Mouse (Mus musculus): ENCODE results near the gene Plin5. TPM values are rescaled to one million over a fixed set of nuclear protein-coding genes. Genes with fewer than 3 reads are reported as not detected.
"Not testable (repeated sequence)": the region's sequence is repeated elsewhere in the genome, so short reads cannot be mapped to it uniquely, and the experiment has no call there.

Gene Plin5
- total RNA-seq, 2 experiments from 2014 or later = 1.2 to 1.9 TPM

DNA sequence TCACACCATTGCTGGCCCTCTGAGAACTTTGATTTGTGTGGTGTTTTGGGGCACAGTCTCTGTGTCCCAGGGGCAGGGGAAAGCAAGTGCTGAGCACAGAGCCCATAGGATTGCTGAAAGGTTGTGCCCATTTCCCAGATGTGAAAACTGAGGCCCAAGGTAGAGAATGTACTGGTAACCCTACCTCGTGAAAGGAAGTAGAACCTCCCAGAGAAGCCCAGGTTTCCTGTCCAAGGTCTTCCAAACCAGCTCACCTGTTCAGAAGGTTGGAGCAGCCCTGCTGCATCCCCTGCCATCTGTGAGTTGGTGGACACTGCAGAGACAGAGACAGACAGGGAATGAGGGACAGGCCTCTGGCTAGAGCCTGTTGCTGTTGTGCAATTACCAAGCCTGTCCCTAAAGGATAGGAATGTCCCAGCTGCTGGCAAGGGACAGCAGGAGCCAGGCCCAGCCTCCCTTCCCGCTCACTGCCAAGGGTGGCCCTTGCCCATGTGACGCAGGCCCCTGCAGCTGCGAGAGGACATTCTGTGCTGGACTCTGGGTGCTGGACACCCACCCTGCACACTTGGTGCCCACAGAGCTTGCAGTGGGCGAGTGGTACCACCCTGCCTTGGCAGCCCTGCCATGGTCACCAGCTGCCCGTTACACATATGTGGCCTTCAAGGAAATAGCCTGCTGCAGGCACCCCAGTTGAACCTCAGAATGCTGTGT is 8.9 kb downstream of the Plin5 start:
- DNase-seq = no peak
- intact Hi-C loops (cut with DNase I) = no loop called here

DNA sequence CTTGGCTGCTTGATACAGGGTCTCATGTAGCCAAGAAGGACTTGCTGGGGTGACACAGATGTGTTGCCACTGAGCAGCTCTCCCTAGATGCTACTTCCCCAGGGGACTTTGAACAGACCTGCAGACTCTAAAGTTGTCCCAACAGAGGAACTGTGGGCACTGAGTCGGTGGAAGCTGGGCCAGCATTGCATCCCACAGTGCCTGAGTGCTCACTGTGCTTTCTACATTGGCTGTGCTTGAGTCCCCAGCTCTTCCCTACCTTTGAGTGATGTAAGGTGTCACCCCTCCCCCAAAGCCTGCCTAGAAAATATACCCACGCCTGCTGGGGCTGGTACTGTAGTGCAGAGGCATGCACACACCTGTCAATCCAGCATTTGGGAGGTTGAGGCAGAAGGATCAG is 9.7 kb downstream of the Plin5 start:
- intact Hi-C loops (cut with DNase I) = no loop called here
- DNase-seq = no peak

DNA sequence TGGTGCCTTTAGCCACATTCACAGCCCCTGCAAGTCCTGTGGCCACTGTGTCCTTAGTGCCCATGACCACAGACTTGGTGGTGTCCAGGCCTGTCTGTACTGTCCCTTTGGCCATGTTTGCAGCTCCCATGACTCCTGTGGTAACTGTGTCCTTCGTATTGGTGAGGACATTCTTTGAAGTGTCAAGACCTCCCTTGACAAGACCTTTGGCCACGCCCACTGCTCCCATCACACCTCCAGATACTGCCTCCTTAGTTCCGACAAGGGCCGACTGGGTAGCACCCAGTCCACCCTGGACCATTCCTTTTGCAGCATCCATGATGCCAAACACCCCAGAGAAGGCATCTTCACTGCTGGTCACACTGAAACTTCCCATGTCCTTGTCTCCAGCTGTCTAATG is 10.4 kb downstream of the Plin5 start:
- no peak for DNase-seq
- intact Hi-C loops (cut with DNase I) = no loop called here

DNA sequence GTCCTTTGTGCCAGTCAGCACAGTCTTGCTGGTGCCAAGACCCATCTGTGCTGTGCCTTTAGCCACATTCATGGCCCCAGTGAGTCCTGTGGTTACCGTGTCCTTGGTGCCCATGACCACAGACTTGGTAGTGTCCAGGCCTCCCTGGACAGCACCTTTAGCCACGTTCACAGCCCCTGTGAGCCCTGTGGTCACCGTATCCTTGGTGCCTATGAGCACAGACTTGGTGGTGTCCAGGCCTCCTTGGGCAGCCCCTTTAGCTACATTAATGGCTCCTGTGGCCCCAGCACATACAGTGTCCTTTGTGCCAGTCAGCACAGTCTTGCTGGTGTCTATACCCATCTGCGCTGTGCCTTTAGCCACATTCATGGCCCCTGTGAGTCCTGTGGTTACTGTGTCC is 11.0 kb downstream of the Plin5 start:
- DNase-seq; intact Hi-C loops (cut with DNase I): not testable (repeated sequence)

DNA sequence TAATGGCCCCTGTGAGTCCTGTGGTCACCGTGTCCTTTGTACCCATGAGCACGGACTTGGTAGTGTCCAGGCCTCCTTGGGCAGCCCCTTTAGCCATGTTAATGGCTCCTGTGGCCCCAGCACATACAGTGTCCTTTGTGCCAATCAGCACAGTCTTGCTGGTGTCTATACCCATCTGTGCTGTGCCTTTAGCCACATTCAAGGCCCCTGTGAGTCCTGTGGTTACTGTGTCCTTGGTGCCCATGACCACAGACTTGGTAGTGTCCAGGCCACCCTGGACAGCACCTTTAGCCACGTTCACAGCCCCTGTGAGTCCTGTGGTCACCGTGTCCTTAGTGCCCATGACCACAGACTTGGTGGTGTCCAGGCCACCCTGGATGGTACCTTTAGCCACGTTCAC is 12.6 kb downstream of the Plin5 start:
- DNase-seq; intact Hi-C loops (cut with DNase I): not testable (repeated sequence)

DNA sequence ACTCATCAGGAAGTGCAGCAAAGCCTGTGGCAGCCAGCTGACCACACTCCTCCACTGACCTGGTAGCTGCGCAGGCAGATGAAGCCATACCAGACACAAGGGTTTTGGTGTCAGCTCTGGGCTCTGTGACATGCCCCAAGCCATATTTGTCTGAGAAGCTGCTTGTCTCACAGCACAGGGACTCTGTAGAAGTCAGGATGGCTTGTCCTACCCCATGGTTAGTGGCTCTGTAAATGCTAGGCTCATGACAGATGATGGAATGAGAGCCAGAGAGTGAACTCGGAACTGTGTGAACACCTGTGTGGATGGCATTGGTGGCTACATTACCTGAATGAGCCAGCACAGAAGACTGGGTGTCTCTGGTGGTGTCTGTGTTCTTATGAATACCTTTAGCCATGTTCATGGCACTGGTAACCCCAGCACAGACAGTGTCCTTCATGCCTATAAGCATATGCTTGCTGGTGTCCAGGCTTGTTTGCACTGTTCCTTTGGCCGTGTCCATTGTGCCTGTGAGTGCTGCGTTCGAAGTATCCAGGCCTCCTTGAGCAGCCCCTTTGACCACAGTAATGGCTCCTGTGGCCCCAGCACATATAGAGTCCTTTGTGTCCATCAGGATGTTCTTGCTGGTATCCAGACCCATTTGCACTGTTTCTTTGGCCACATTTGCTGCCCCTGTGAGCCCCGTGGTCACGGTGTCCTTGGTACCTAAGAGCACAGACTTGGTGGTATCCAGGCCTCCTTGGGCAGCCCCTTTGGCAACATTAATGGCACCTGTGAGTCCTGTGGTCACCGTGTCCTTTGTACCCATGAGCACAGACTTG is 13.7 kb downstream of the Plin5 start:
- no peak for DNase-seq
- intact Hi-C loops (cut with DNase I) = no loop called here

DNA sequence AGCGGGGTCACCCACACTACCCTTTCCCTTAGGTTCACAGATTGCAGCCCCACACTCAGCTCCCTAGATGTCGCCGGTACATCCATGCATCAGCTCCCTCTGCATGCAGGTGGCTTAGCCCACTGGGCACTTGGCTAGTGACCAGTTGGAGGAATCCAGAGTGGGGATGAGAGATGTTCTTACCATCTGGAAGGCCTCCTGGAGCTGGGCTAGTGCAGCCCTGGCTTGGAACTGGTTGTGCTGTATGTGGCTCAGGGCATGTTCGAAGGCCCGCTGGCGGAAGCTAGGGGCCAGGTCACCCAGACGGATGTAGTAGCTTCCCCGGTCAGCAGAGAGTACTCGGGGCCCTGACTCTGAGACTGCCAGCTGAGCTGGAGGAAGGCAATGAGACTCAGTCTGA is 14.5 kb downstream of the Plin5 start:
- DNase-seq = no peak
- intact Hi-C loops (cut with DNase I) = no loop called here

DNA sequence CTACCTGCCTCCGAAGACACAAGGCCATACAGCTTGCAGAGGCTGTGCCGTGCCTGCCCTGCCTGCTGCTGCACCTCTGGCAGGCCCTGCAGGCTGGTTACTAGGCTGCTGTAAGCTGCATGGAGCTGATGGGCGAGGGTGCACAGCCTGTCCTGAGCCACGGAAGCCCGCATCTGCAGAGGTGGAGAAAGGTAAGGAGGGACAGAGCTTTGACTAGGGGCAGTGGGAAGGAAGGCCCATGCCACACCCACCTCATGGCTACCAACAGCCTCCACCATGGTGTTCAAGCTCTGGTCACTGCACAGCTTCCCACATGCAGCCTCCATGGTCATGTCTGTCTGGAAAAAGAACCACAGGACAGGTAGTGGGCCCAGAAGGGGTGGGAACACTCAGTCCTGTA is 15.2 kb downstream of the Plin5 start:
- DNase-seq = no peak
- intact Hi-C loops (cut with DNase I) = no loop called here

DNA sequence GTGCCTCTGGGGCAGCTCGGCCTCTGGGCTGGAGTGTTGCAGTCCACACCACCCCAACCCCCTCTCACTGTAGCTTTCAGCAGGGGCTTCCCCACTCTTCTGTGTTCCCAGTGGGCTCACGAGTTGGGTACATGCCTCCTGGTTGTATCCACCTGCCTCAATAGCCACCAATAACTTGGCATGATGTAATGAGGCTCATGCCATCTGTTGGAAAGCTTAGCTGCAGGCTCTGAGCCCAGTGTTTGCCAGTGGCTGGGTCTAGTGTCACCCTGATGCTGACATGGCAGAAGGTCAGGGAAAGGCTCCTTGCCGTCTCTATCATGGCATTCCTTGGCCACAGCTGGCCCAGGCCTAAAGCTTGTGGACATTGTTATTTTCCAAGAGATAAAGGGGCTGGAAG is 16.6 kb downstream of the Plin5 start:
- intact Hi-C loops (cut with DNase I) = no loop called here
- DNase-seq = no peak

DNA sequence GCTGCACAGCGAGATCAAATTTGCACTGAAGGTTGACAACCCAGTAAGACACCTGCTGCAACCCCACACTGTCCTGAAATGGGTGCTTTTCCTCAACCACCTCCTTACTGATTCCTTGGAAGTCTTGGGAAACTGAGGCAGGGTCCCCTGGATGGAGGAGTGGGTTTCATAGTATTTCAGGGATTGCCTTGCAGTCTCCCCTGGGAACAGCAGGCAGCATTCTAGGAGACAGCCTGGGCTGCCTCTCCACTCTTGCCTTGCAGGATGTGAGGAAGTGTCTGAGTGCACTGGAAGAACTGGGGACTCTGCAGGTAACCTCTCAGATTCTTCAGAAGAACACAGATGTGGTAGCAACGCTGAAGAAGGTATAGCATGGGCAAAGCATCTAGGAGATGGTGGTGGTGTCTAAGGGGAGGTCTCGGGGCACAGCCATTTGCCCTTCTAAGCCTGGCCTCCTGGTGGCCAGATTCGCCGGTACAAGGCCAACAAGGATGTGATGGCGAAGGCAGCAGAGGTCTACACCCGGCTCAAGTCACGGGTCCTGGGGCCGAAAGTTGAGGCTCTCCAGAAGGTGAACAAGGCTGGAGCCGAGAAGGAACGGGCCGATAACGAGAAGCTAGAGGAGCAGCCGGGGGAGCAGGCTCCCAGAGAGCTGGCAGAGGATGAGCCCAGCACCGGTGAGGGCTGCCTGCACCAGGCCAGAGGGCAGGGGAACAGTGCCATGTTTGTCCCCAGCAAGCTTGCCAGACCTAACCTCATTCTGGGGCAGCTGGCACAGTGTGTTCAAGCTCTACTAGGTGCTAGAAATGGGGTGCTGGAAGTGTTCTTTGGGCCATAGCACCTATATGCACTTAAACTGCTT is 18.5 kb downstream of the Plin5 start:
- intact Hi-C loops (cut with DNase I) = no loop called here
- DNase-seq = no peak

DNA sequence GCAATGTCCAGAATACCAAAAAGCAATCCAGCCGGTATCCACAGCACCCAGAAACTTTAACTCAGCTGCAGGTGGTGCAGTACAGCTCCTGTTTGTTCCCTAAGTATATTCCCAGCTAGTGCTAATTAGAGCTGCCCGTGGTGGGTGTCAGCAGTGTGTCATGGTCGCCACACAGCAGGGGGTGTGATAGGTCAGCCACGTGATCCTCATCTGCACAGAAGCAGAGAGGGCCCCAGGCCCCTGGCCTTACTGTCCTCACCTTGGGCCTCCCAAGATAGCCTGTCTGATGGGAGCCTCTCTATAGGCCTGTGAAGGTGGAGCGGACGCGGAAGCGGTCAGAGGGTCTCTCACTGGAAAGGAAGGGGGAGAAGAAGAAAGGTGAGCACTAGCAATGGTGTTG is 19.2 kb downstream of the Plin5 start:
- intact Hi-C loops (cut with DNase I) = no loop called here
- DNase-seq = no peak

DNA sequence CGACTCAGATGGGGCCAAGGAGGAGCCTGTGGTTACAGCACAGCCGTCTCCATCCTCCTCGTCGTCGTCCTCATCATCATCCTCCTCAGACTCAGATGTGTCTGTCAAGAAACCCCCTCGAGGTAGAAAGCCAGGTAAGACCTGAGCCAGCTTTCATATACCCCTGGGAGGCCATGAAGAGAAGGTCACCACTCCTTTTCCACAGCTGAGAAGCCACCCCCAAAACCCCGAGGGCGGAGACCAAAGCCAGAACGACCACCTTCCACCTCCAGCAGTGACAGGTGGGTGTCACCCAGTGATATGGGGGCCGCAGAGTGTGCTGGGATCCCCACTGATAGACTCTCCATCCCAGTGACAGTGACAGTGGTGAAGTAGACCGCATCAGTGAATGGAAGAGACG is 20.5 kb downstream of the Plin5 start:
- intact Hi-C loops (cut with DNase I) = no loop called here
- DNase-seq = no peak

DNA sequence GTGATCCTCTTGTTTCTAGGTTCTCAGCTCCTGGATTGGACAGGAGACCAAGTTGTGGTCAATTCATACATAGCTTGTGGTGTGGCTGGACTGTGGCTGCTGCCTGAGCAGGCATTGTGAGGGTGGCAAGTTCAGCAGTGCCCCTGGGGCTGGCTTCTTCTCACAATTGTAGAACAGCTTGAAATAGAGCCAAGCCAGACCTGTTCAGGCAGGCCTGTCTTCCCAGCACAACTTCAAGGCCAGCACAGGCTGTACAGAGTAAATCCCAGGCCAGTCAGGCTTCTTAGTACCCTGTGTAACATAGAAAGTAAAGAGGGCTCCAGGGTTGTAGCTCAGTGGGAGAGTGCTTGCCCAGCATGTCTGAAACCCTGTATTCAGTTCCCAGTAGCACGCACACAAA is 24.6 kb downstream of the Plin5 start:
- DNase-seq = no peak
- intact Hi-C loops (cut with DNase I) = no loop called here

DNA sequence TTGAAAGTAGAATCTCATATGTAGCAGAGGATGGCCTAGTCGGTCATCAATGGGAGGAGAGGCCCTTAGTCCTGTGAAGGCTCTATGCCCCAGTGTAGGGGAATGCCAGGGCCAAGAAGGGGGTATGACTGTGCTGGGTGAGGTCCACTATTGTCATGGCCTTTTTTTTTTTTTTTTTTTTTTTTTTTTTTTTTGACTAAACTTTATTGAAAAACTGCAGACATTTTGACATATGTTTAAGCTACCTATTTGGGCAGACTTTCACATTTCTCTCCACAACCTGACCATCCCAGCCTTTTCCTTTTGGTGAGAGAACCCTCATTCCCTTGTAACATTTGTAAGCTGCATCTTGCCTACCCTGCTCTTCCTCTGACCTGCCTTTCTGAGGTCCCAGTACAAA is 25.1 kb downstream of the Plin5 start:
- DNase-seq = no peak
- intact Hi-C loops (cut with DNase I) = no loop called here

DNA sequence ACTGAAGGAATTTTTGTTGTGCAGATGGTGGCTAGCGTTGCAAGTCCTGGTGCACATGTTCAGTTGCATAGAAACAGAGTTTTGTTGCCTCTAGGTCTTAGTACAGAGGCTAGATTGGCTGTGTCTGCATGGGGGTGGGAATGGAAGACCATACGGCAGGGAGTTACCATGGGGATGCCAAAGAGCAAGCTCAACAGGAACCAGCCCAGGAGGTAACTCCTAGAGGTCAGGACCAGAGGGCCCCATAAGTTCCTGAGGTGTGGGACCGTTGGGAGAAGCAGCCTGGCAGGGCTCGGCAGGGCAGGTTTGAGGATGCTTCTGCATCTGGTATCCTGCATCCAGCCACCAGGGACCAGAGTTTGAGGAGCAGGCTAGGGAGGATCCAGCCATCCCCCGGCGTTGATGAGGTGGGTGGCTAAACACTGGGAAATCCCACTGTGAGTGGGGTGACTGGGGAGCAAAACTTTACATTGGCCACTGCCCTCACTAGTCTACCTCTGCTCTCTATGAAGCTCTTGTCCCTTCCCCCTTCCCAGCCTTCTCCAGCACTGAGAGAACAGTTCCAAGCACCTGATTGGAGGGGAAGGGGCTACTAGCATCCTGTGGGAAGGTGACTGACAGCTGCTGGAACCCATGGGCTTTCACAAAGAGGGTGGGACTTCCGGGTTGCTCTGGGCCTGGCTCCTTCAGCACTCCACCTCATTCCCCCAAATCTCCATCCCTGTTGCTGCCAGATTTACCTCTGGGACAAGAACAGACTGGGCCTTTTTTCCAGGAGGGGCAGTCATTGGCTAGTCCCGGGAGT is 36.4 kb downstream of the Plin5 start:
- peak; percentile 61 for DNase-seq
- intact Hi-C loops (cut with DNase I) = no loop called here

DNA sequence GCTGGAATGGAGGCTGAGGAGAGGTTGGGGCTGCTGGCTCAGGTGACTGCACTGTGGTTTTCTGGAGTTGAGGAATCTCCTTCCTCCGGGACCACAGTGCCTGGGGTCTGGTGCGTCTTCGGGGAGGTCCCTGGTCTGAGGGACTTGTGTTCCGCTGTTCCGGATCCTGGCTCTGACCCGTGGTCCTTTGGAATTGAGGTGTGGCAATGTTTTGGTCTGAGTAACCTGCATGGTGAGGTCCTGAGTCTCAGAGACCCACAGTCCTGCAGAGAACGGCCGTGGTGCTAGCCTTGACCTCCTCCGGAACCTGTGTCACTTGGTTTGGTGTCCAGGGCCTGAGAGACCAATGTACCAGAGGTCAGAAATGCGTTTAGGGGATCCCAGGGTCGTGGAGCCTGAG is 37.5 kb downstream of the Plin5 start:
- intact Hi-C loops (cut with DNase I) = no loop called here
- no peak for DNase-seq

DNA sequence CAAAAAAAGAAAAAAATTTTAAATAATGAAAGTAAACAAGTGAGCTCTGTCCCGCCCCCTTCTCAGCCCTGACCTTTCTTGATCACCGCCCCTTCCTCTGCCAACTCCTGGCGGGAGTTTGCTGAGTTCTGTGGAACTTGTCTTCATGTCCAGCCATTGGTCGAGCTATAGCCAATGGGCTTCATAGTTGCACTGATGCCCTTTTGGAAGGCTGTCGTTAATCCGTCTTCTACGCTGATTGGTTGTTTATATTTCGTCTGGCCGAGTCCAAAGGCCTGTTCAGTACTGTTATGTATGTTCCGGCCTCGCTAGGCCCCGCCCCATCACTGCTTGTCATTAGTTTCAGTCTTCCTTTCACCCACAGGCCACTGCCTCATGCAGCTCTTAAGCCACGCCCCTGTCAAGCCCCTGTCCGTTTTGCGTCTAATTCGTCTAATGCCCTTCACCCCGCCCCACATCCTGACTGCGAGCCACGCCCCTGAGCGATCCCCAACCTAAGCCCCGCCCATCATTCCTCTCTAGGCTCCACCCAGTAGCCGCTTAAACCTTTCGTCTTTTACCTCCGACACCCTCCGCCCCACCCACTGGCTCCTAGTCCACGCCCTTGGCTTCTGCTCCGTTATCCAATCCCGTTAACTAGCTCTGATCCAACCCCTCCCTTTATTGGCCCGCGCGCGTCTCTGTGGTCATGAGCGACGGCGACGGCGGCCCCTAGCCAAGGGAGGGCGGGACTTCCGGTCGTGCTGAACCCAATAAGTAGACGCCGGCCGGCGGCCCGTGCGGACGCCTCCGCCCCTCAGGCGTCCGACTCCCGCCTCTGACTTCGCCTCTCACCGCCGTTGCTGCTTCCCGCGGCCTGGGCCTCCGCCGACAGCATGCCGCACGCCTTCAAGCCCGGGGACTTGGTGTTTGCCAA is 38.3 kb downstream of the Plin5 start, which contains the start of gene Hdgfl2:
Hdgfl2 (plus strand) TSS at position 755 of the 916 bp plus-strand sequence.
- intact Hi-C loops (cut with DNase I) = no loop called here
- peak; percentile 100 for DNase-seq

DNA sequence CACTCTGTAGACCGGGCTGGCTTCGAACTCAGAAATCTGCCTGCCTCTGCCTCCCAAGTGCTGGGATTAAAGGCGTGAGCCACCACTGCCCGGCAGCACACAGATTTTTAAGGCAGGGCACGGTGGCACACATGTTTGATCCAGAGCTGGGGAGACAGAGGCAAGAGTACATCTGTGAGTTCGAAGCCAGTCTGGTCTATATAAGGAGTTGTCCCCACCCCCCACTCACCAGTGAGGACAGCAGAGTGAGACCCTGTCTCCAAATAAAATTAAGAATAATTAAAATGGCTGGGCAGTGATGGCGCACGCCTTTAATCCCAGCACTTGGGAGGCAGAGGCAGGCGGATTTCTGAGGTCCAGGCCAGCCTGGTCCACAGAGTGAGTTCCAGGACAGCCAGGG is 39.0 kb downstream of the Plin5 start:
- DNase-seq; intact Hi-C loops (cut with DNase I): not testable (repeated sequence)

DNA sequence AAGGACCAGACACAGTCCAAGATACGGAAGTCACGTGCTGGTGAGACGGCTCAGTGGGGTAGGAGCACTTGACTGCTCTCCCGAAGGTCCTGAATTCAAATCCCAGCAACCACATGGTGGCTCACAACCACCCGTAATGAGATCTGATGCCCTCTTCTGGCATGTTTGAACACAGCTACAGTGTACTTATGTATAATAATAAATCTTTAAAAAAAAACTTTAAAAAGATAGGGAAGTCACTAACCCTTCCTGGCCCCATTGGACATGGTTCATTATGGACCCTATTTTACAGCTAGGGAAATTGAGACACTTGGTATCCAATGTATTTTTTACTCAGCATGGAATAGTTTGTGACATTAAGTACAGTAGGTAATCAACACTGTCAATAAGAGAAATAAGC is 39.9 kb downstream of the Plin5 start:
- no peak for DNase-seq
- intact Hi-C loops (cut with DNase I) = no loop called here

DNA sequence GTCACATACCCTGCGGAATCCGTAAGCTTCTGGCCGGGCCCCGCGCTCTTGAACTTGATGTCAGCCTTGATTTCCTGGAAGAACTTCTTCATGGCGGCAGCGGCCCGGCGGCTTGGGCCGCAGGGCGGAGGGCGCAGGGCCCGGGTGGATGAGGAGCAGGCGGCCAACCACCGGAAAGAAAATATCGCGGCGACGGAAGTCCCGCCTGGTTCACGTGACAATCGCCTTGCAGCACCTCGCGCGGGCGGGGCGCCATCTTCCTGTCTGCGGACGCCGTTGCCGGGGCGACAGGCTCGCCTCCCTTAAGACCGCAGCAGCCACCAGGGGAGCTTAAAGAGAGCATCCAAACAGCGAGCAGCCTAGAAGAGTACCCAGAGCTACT is 42.6 kb downstream of the Plin5 start, which contains the start of gene Ubxn6:
Ubxn6 (minus strand) TSS at position 202 of the 382 bp plus-strand sequence.
- DNase-seq = peak; percentile 98
- intact Hi-C loops (cut with DNase I) = no loop called here
